Mouse (Mus musculus) myocyte (in vitro differentiated cells): ENCODE results near the gene Kptn.

Experiments
- E2F4 ChIP-seq: IDR thresholded peaks from one replicate; pipeline ENCODE4 v1.6.1; 2011; ENCODE audit warnings: mild to moderate bottlenecking, control low read depth, moderate library complexity; ENCODE audit not compliant: insufficient read depth
- MAX ChIP-seq: IDR thresholded peaks from one replicate; pipeline ENCODE4 v1.6.1; 2011; ENCODE audit warnings: low read depth, mild to moderate bottlenecking, control low read depth
- MYOD1 ChIP-seq, 3 experiments: IDR thresholded peaks; one replicate each; pipeline ENCODE4 v1.6.1; 2011; ENCODE audit warnings: control low read depth in 2 of 3, low read depth in 2 of 3, mild to moderate bottlenecking in 2 of 3, moderate library complexity in 1 of 3; ENCODE audit not compliant: insufficient read length in 2 of 3, control insufficient read depth in 1 of 3
- MYOG ChIP-seq, 3 experiments: IDR thresholded peaks; one replicate each; pipeline ENCODE4 v1.6.1; 2011; ENCODE audit warnings: control low read depth in 2 of 3, low read depth in 2 of 3, mild to moderate bottlenecking in 2 of 3; ENCODE audit not compliant: insufficient read length in 2 of 3, control insufficient read depth in 1 of 3, insufficient read depth in 1 of 3
- POLR2A ChIP-seq: IDR thresholded peaks from one replicate; pipeline ENCODE4 v1.6.1; 2011; ENCODE audit warnings: low read depth, mild to moderate bottlenecking, control low read depth, moderate library complexity; ENCODE audit not compliant: insufficient read length
- POLR2AphosphoS2 ChIP-seq: IDR thresholded peaks from one replicate; pipeline ENCODE4 v1.6.1; 2011; ENCODE audit warnings: low read depth, control low read depth; ENCODE audit not compliant: insufficient read length
- REST ChIP-seq: IDR thresholded peaks from one replicate; pipeline ENCODE4 v1.6.1; 2011; ENCODE audit warnings: mild to moderate bottlenecking, control low read depth, moderate library complexity; ENCODE audit not compliant: insufficient read depth, insufficient read length
- SRF ChIP-seq: IDR thresholded peaks from one replicate; pipeline ENCODE4 v1.6.1; 2011; ENCODE audit warnings: low read depth; ENCODE audit not compliant: control insufficient read depth, insufficient read length
- TCF12 ChIP-seq: IDR thresholded peaks from one replicate; pipeline ENCODE4 v1.6.1; 2011; ENCODE audit warnings: mild to moderate bottlenecking, control low read depth; ENCODE audit not compliant: poor library complexity, insufficient read depth, severe bottlenecking
- TCF3 ChIP-seq: IDR thresholded peaks from one replicate; pipeline ENCODE4 v1.6.1; 2011; ENCODE audit warnings: low read depth, control low read depth; ENCODE audit not compliant: insufficient read length
- USF1 ChIP-seq: IDR thresholded peaks from one replicate; pipeline ENCODE4 v1.6.1; 2011; ENCODE audit warnings: low read depth, mild to moderate bottlenecking, control low read depth, moderate library complexity

- TF ChIP-seq POLR2AphosphoS2 = no peak
- no peak for TF ChIP-seq POLR2A
- TF ChIP-seq SRF = no peak
- no peak for TF ChIP-seq TCF3
- no peak for TF ChIP-seq USF1
- TF ChIP-seq MYOG (IDR thresholded peaks at IDR 0.05; ENCODE audit: control insufficient read depth in 1 of 3, insufficient read depth in 1 of 3, insufficient read length in 2 of 3, low read depth in 2 of 3) = no peak
- TF ChIP-seq MAX = no peak
- TF ChIP-seq MYOD1 (IDR thresholded peaks at IDR 0.05; ENCODE audit: control insufficient read depth in 1 of 3, insufficient read length in 2 of 3, low read depth in 2 of 3) = no peak
- no peak for TF ChIP-seq E2F4
- TF ChIP-seq REST = no peak
- no peak for TF ChIP-seq TCF12
These were observed 11.4 kb downstream of the Kptn start for GRCm38 (mm10) chr7:16130956-16131634.
